14 mouse cellular contexts compared by ENCODE assay signal in genomic region chr12:34215023-34216020, GRCm38 (mm10).
DNase-seq lines count a peak whose midpoint lies in the region; ATAC-seq and TF ChIP-seq lines count a peak whose summit lies in the region.
"Had no signal": no experiment of that assay in that cellular context is flagged by ENCODE, and none has a peak within 500 bp of the region (broad histone marks: within the 10 kb centered on the region; RNA-seq: fewer than 3 reads in every experiment).

No protein-coding gene starts in this region.

- H3K27ac ChIP-seq in kidney, adult 2 months (ENCODE audit: insufficient read depth, low read depth, low read length), result no peak overlapping the region
- H3K27ac ChIP-seq in embryonic facial prominence, embryonic 15.5 days (replicated peaks), result no peak overlapping the region
- peak overlapping the region; percentile 40; the same call in 1 of the 2 replicates for H3K27ac ChIP-seq in limb, embryonic 14.5 days (replicated peaks; ENCODE audit: low read depth, low read length)

- no peak for TF ChIP-seq POLR2A in kidney, adult 2 months (IDR thresholded peaks at IDR 0.05; ENCODE audit: low read depth, low read length)
- no peak for TF ChIP-seq POLR2A in brain, embryonic 14.5 days (IDR thresholded peaks at IDR 0.05; ENCODE audit: borderline replicate concordance, extremely low read depth, insufficient read depth, insufficient read length, poor library complexity, severe bottlenecking)
- no peak for TF ChIP-seq POLR2A in limb, embryonic 14.5 days (IDR thresholded peaks at IDR 0.05; ENCODE audit: borderline replicate concordance, extremely low read depth, insufficient read depth, insufficient read length)

- peak overlapping the region; percentile 17; the same call in 1 of the 2 replicates for H3K4me2 ChIP-seq in embryonic facial prominence, embryonic 15.5 days (replicated peaks)
- H3K4me2 ChIP-seq in limb, embryonic 14.5 days (replicated peaks; ENCODE audit: low read depth, low read length, severe bottlenecking), result peak overlapping the region; percentile 18

- ATAC-seq in embryonic facial prominence, embryonic 15.5 days (ENCODE audit: insufficient number of reproducible peaks, low FRiP score, low TSS enrichment, low read depth), result no peak
- ATAC-seq in limb, embryonic 14.5 days (ENCODE audit: low FRiP score, low read depth), result peak; percentile 82
- ATAC-seq in erythroblast, adult 5-6 weeks (replicated peaks; ENCODE audit: low FRiP score, poor library complexity, severe bottlenecking), result no peak

- peak; percentile 3 for DNase-seq in kidney, adult 9 months
- no peak for DNase-seq in kidney, adult 2 months
- peak; percentile 39 for DNase-seq in brain, embryonic 14.5 days (ENCODE audit: low read depth)
- peak; percentile 52 for DNase-seq in limb, embryonic 14.5 days (ENCODE audit: low spot score)
- no peak for DNase-seq in left cerebral cortex, adult 18-20 months (ENCODE audit: low spot score in 2 of 2)
- DNase-seq in layer of hippocampus, postnatal 14 days (ENCODE audit: low spot score in 2 of 2), result no peak
- DNase-seq: adrenal gland, postnatal 10 days; cerebellum, adult 11 months; gastrocnemius, postnatal 14 days; kidney, postnatal 25 days; lung, postnatal 10 days had no signal

- no peaks in the 10 kb centered on the region for H3K36me3 ChIP-seq in kidney, adult 2 months (ENCODE audit: control insufficient read depth, insufficient read depth, low read length)
- H3K36me3 ChIP-seq in embryonic facial prominence, embryonic 15.5 days, result no peaks in the 10 kb centered on the region
- no peaks in the 10 kb centered on the region for H3K36me3 ChIP-seq in limb, embryonic 14.5 days (ENCODE audit: control insufficient read depth, insufficient read depth, low read length)

- TF ChIP-seq CTCF in kidney, adult 2 months (conservative IDR thresholded peaks at IDR 0.05; ENCODE audit: insufficient read depth, insufficient read length, low read depth, low read length), result no peak
- no peak for TF ChIP-seq CTCF in brain, embryonic 14.5 days (IDR thresholded peaks at IDR 0.05; ENCODE audit: borderline replicate concordance, extremely low read depth, insufficient read depth, insufficient read length)

- H3K4me3 ChIP-seq in kidney, adult 2 months (ENCODE audit: insufficient read depth, low read depth, low read length), result no peak overlapping the region
- H3K4me3 ChIP-seq in embryonic facial prominence, embryonic 15.5 days (replicated peaks), result no peak overlapping the region
- H3K4me3 ChIP-seq in limb, embryonic 14.5 days (replicated peaks; ENCODE audit: low read length), result no peak overlapping the region
- H3K4me3 ChIP-seq: erythroblast, embryonic 14.5 days had no signal

- H3K27me3 ChIP-seq in kidney, adult 2 months (replicated peaks; ENCODE audit: control insufficient read depth, insufficient read depth, low read length), result no peaks in the 10 kb centered on the region
- no peaks in the 10 kb centered on the region for H3K27me3 ChIP-seq in embryonic facial prominence, embryonic 15.5 days
- no peaks in the 10 kb centered on the region for H3K27me3 ChIP-seq in limb, embryonic 14.5 days (ENCODE audit: control insufficient read depth, insufficient read depth, low read length)

- 34% methylated on average over 17 of the region's 17 CpGs for WGBS in kidney, adult 2 months
- WGBS in embryonic facial prominence, embryonic 15.5 days, result 23% methylated on average over 17 of the region's 17 CpGs
- WGBS in limb, embryonic 14.5 days, result 17% methylated on average over 17 of the region's 17 CpGs

- H3K4me1 ChIP-seq in kidney, adult 2 months (ENCODE audit: control insufficient read depth, insufficient read depth, low read length), result no peaks in the 10 kb centered on the region
- peaks cover 7% of the 10 kb centered on the region; the same call in 1 of the 2 replicates for H3K4me1 ChIP-seq in embryonic facial prominence, embryonic 15.5 days
- H3K4me1 ChIP-seq in limb, embryonic 14.5 days (ENCODE audit: control insufficient read depth, insufficient read depth, low read length), result peaks cover 16% of the 10 kb centered on the region

- H3K9ac ChIP-seq in embryonic facial prominence, embryonic 15.5 days, result no peak overlapping the region
- H3K9ac ChIP-seq in limb, embryonic 14.5 days (ENCODE audit: low read depth, low read length, severe bottlenecking), result no peak overlapping the region

- H3K9me3 ChIP-seq in embryonic facial prominence, embryonic 15.5 days (replicated peaks), result no peaks in the 10 kb centered on the region
- no peaks in the 10 kb centered on the region for H3K9me3 ChIP-seq in limb, embryonic 14.5 days (ENCODE audit: control insufficient read depth, low read length)

Comparison
In these comparisons a context has a peak if more than half of its experiments do, and no peak if none do; other contexts are left out.
1. DNase-seq: peak in kidney, adult 9 months (single experiment), brain, embryonic 14.5 days (single experiment) and limb, embryonic 14.5 days (single experiment); none in kidney, adult 2 months (single experiment), left cerebral cortex, adult 18-20 months (0 of 2) and layer of hippocampus, postnatal 14 days (0 of 2).